ENCODE assay signal across 21 mouse cellular contexts in the genomic region with DNA sequence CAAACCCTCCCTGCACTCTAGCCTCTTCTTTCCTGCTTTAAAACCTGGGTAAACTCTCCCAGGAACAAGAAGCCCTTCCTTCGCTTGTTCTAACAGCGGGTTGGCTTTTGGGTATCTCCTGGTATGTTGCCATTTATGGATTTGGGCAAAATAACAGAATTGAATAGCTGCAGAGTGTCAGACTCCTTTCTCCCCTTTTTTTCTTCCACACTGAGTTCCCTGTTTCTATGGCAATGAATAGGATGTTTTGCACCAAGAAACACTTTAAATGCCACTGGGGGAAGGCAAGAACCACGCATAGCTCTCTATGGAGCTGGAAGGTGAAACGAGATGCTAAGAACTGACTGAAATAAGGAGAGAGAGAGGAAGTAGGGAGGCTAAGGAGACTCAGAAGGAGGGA.
A peak's percentile ranks its signal among the peaks of the same experiment; 100 is the strongest.
DNase-seq lines count a peak whose midpoint lies in the region; ATAC-seq and TF ChIP-seq lines count a peak whose summit lies in the region.
"Had no signal": no experiment of that assay in that cellular context is flagged by ENCODE, and none has a peak within 500 bp of the region (broad histone marks: within the 10 kb centered on the region; RNA-seq: fewer than 3 reads in every experiment).

No protein-coding gene starts in this region.

- no peaks in the 10 kb centered on the region for H3K27me3 ChIP-seq in forebrain, embryonic 16.5 days (replicated peaks; ENCODE audit: control insufficient read depth, insufficient read depth, low read length)
- H3K27me3 ChIP-seq in forebrain, embryonic 11.5 days (ENCODE audit: control insufficient read depth, insufficient read depth, low read length), result no peaks in the 10 kb centered on the region
- H3K27me3 ChIP-seq: CH12.LX; embryonic facial prominence, embryonic 12.5 days; heart, embryonic 12.5 days; hindbrain, embryonic 15.5 days; Patski had no signal

- H3K36me3 ChIP-seq in forebrain, embryonic 16.5 days (ENCODE audit: control insufficient read depth, insufficient read depth), result no peaks in the 10 kb centered on the region
- H3K36me3 ChIP-seq in forebrain, embryonic 11.5 days (ENCODE audit: control insufficient read depth, insufficient read depth, low read length), result no peaks in the 10 kb centered on the region
- H3K36me3 ChIP-seq: embryonic facial prominence, embryonic 12.5 days; heart, embryonic 12.5 days; hindbrain, embryonic 10.5 days; hindbrain, embryonic 15.5 days had no signal

- no peak for DNase-seq in forebrain, embryonic 11.5 days (ENCODE audit: low spot score)
- peak in 1 of 2 experiments; percentile 32 for DNase-seq in layer of hippocampus, adult 2 months (ENCODE audit: low spot score in 2 of 2)
- no peak for DNase-seq in layer of hippocampus, adult 11-12 months (ENCODE audit: low spot score)
- peak; percentile 41 for DNase-seq in right cerebral cortex, adult 18-20 months
- DNase-seq in right cerebral cortex, postnatal 4 days, result no peak
- peak; percentile 85 for DNase-seq in telencephalon, adult 2 months (ENCODE audit: low read depth, low spot score)
- no peak for DNase-seq in cerebellum, postnatal 10 days
- DNase-seq: adrenal gland, postnatal 14 days; cerebellum, adult 2 months; cerebellum, postnatal 14 days; gastrocnemius, postnatal 14 days had no signal

- no peak for ATAC-seq in forebrain, embryonic 16.5 days
- no peak for ATAC-seq in forebrain, embryonic 11.5 days (replicated peaks; ENCODE audit: low FRiP score)
- ATAC-seq: activated CD4-positive, CD25-positive, alpha-beta regulatory T cell, adult 4 months; inflammation-experienced regulatory T-cells, adult 6 months; intestine, postnatal 0 days; Patski had no signal

- H3K9ac ChIP-seq in forebrain, embryonic 16.5 days (replicated peaks; ENCODE audit: low read depth, low read length), result no peak overlapping the region
- H3K9ac ChIP-seq in forebrain, embryonic 11.5 days (ENCODE audit: low read length), result no peak overlapping the region
- H3K9ac ChIP-seq: embryonic facial prominence, embryonic 12.5 days; heart, embryonic 12.5 days; hindbrain, embryonic 15.5 days had no signal

- H3K27ac ChIP-seq in forebrain, embryonic 16.5 days (ENCODE audit: low read length), result 0 out of 2 replicates have a peak overlapping the region, but pooled peaks have one; percentile 9
- H3K27ac ChIP-seq in forebrain, embryonic 11.5 days (ENCODE audit: low read depth, low read length), result no peak overlapping the region
- peak overlapping the region; percentile 92 for H3K27ac ChIP-seq in layer of hippocampus, adult 2 months
- H3K27ac ChIP-seq: embryonic facial prominence, embryonic 12.5 days; hindbrain, embryonic 10.5 days; hindbrain, embryonic 15.5 days had no signal

- no peaks in the 10 kb centered on the region for H3K9me3 ChIP-seq in forebrain, embryonic 16.5 days (ENCODE audit: control insufficient read depth, low read length)
- no peaks in the 10 kb centered on the region for H3K9me3 ChIP-seq in forebrain, embryonic 11.5 days (ENCODE audit: control insufficient read depth, low read length)
- H3K9me3 ChIP-seq: embryonic facial prominence, embryonic 12.5 days; heart, embryonic 12.5 days; hindbrain, embryonic 10.5 days; hindbrain, embryonic 15.5 days had no signal

- H3K4me1 ChIP-seq in forebrain, embryonic 16.5 days (replicated peaks; ENCODE audit: control insufficient read depth, insufficient read depth, low read length), result peaks cover 23% of the 10 kb centered on the region
- peaks cover 2% of the 10 kb centered on the region; the same call in 1 of the 2 replicates for H3K4me1 ChIP-seq in forebrain, embryonic 11.5 days (replicated peaks; ENCODE audit: control insufficient read depth, insufficient read depth, low read length)
- H3K4me1 ChIP-seq: embryonic facial prominence, embryonic 12.5 days had no signal

- 42% methylated on average over 4 of the region's 4 CpGs for WGBS in forebrain, embryonic 16.5 days
- 66% methylated on average over 4 of the region's 4 CpGs for WGBS in forebrain, embryonic 11.5 days

- no peak for TF ChIP-seq CTCF in layer of hippocampus, adult 2 months (conservative IDR thresholded peaks at IDR 0.05)

- no peak overlapping the region for H3K4me3 ChIP-seq in forebrain, embryonic 16.5 days (replicated peaks; ENCODE audit: low read length)
- no peak overlapping the region for H3K4me3 ChIP-seq in forebrain, embryonic 11.5 days (ENCODE audit: low read depth, low read length)
- H3K4me3 ChIP-seq in layer of hippocampus, adult 2 months, result no peak overlapping the region
- H3K4me3 ChIP-seq: embryonic facial prominence, embryonic 12.5 days; heart, embryonic 12.5 days; hindbrain, embryonic 10.5 days; hindbrain, embryonic 15.5 days had no signal

- no peak overlapping the region for H3K4me2 ChIP-seq in forebrain, embryonic 16.5 days (ENCODE audit: low read length)
- no peak overlapping the region for H3K4me2 ChIP-seq in forebrain, embryonic 11.5 days (ENCODE audit: low read depth, low read length, severe bottlenecking)
- H3K4me2 ChIP-seq: embryonic facial prominence, embryonic 12.5 days; heart, embryonic 12.5 days; hindbrain, embryonic 15.5 days had no signal

Comparison
In these comparisons a context has a peak if more than half of its experiments do, and no peak if none do; other contexts are left out.
1. DNase-seq: peak in right cerebral cortex, adult 18-20 months (single experiment) and telencephalon, adult 2 months (single experiment); none in forebrain, embryonic 11.5 days (single experiment), layer of hippocampus, adult 11-12 months (single experiment), right cerebral cortex, postnatal 4 days (single experiment) and cerebellum, postnatal 10 days (0 of 2).